Mouse (Mus musculus) neutrophil, adult 5-6 weeks (primary cell): ENCODE data around the gene Atg16l1. TPM values are rescaled to one million over a fixed set of nuclear protein-coding genes. Genes with fewer than 3 reads are reported as not detected.
A peak's percentile ranks its signal among the peaks of the same experiment; 100 is the strongest.

Source experiments
- ATAC-seq: fragments of 151-379, 151-347 bp; 2 replicates; pipeline ENCODE4 v1.8.0; 2017; ENCODE audit warnings: mild to moderate bottlenecking, moderate TSS enrichment; ENCODE audit not compliant: insufficient number of reproducible peaks, poor library complexity, low FRiP score, severe bottlenecking; ENCODE audit errors: extremely low read depth
- total RNA-seq: library from RNA; stranded (forward); fragments of 200-1000 nt; gene quantifications from 2 replicates; pipeline ENCODE4 v1.2.3, GENCODE M21; 2017

The Atg16l1 gene
- total RNA-seq, 1 experiment from 2014 or later, result 115 TPM

DNA sequence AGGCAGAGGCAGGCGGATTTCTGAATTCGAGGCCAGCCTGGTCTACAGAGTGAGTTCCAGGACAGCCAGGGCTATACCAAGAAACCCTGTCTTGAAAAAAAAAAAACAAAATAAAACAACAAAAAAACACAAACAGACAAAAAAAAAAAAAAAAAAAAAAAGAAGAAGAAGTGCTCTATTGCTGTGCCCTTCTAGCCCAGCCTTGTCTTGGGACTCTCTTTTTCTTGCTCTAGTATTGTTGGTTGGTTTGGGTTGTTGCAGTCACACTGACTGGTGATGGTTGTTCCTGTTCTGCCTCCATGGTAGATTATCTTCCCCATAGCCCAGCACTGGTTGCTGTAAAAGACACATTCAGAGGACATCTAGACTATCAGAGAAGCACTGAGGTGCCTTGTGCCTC lies 13.6 kb downstream of the Atg16l1 start:
- no peak for ATAC-seq

DNA sequence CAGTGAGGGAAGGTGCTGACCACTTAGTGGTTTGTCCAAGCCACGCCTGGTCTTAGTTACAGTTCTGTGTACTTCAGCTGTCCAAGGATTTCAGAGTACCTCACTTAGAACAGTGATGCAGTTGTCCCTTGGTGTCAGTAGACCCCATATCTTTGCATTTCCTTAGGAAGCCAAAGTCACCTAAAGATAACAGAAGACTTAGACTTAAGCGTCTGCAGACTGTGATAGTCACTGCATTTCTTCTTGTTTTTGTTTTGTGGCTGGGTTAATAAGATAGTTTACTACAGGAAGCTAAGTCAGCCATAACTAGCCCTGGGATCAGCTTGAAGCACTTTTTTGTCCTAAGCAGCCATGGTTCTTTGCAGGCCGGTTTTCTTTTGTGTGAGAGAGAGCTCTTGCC lies 14.8 kb downstream of the Atg16l1 start:
- ATAC-seq, result no peak

DNA sequence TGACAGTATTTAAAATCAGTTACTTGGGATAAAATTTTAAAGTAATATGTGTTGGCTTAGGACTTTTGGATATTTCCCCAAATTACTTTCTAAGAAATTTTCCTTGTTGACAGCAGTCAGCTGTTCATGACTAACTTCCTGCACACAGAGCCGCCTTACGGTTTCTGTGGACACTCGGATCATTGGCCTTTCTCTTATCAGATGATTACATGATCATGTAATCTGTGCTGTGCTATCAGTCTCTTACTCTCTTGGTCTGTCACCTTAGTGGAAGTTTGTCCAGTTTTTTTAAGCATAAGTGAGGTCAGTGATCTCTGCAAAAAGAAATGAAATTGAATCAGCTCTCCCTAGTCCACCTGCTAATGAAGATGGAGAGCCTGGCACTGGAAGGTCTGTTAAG lies 16.1 kb downstream of the Atg16l1 start:
- no peak for ATAC-seq

DNA sequence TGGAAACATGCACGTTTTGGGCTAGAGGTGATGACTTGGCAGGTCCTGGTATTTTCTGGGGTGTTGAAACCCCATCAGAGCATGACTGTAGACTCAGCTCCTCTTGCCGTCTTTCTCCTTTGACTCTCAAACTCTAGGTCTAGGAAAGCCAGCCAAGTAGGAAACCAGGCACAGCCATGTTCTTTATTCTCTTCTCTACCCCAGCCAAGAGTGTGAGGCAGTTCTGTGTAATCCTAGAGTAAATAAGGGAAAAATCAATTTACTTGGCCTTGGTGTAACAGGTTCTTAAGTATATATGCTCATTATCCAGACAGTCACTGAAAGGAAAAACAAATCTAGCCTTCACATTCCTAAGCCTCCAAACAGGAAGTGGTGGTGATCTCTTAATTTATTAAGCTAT lies 17.7 kb downstream of the Atg16l1 start:
- no peak for ATAC-seq

DNA sequence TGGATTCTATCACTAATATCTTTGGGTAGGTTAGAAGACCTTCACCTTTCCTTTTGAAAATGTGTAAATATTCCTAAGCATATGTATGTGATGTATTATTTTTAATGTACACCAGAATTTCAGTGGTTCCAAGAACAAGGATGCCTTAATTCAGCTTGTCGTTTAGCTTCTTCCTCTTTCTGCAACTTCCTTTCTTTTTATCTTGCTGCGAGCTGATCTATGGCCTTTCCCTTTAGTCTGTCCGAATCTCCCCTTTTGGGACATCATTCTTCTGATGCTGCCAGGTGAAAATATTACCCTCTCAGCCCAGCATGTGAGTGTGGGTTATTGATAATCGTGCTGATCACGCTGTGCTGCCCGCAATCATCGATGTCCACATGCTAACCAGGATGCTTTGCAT lies 19.2 kb downstream of the Atg16l1 start:
- no peak for ATAC-seq

DNA sequence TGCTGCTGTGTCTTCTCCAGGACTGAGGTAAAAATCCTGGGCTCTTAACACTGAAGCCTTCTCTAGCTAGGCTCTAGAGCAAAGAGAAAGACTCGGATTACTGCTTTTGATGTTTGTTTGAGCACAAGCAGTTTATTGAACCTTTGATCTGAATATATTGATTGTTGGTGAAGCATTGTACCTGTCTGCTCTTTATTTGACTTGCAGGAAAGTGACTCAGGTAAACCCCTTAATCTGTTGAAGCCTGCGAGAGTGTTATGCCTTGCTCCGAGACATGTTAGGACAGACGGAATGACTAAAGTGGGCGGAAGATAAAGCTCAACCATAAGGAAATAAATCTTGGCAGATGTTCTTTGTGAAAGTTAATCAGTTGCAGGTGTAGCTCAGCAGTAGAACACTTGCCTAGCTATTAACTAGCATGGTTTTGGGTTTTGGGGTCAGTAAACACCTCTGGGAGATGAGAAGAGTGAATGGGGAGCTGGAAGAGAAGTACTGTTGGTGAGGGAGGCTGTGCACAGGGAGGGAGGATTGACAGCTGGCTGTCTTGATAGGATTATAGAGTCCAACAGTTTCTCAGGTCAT lies 23.6 kb downstream of the Atg16l1 start:
- ATAC-seq, result no peak

DNA sequence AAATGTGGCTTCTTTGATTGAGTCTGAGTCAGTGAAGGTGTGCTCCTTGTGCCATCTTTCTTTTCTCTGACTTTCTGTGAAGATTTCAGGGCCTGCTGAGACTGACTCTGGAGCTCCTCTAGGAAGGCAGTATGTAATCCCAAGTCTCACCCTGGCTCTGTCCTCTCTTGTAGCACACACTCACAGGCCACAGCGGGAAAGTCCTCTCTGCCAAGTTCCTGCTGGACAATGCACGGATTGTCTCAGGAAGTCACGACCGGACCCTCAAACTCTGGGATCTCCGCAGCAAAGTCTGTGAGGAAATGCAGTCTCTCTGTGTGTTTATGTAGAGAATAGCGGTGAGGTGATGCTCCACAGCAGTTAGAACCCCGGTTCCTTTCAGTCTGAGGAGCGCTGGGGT lies 30.0 kb downstream of the Atg16l1 start:
- ATAC-seq, result no peak

DNA sequence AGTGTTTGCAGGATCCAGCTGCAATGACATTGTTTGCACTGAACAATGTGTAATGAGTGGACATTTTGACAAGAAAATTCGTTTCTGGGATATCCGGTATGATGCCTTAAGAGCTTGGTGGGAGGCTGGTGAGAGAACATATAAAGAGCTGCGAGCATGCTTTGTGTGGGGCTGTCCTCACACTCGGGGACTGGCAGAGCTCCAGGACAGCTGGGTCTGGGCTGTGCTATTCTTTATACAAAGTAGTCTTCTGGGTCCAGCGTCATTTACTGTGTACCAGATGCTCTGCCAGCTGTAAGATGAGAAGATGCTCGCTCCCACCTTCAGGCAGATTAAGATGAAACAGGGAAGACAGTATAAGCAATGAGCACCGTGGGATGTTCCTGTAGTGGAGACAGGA lies 30.6 kb downstream of the Atg16l1 start:
- ATAC-seq, result no peak

DNA sequence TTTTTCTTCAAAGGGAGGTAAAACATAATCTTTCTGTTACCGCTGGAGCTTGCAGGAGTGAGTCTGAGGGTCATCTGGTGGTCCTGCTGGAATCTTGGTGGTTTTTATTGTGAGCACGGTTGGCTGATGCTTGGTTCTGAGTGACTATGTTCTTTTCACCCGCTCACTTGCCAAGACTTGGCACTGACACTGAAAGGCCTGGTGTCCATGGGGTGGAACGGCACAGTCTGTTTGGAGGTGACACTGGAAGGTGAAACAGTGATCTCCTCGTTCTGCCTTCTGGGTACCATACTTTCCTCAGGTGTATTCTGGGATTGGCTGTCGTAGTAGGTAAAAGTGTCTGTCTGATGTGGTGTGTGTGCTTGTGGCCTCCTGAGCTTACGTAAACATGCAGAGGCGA lies 34.0 kb downstream of the Atg16l1 start:
- ATAC-seq, result no peak

DNA sequence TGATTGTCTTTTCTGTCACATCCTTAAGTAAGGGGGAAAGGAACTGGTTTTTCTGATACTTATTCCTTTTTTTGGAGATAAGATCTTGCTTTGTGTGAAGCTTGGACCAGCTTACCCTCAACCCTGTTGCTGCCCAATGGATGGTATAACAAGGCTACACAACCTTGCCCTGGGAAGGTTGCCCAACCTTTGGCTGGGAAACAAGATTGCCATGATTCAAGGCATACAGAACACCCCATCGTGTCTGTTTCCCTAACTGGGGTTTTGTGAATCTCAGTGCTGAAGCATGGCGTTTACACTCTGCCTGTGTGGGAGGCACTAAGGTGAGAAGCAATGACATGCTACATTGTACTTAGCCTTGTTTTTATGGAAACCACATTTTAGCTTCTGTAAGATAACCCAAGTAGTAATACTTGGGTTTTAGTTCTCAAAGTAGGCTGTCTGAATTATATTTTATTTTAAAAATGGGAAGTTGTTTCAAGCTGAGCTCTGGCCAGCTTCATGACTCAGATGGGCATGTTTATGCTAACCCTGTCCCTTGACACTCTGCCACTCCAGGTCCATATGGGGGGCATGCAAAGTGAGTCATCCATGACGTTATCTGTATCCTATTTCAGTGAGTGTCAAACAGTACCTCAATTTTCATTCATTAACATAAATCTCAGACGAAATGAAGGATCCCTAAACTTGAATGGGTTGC lies 36.9 kb downstream of the Atg16l1 start:
- ATAC-seq, result no peak

DNA sequence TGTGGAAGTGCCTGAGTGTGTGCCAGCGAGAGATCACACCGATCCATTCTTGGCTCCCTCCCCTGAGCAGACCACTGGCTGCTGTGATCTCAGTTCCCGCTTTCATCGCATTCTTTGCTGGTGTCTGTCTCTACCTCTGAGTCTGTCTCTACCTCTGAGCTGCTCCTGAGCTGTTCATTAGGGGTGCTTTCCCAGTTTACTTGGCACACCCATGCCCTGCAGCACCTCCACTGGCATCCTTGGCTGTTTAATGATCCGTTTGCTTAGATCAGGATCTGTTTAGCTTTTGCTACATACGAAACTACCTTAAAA lies 37.4 kb downstream of the Atg16l1 start:
- no peak for ATAC-seq

DNA sequence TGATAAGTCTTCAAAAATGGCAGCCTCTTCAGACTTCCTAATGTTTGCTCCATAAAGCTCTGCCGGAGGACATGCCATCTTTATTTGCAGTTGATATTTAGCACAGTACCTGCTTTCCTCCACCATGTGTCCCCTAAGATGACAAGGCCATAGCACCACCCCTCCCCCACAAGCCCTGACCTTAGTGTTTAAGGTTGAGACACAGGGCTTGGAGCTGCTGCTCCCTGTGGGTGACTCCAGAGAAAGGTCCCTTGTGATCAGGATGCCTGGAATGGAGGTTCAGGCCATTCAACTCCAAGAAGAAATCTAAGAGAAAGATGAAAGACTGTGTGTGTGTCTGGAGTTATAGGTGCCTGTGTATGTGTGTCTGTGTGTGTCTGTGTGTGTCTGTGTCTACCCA lies 42.0 kb downstream of the Atg16l1 start:
- no peak for ATAC-seq

DNA sequence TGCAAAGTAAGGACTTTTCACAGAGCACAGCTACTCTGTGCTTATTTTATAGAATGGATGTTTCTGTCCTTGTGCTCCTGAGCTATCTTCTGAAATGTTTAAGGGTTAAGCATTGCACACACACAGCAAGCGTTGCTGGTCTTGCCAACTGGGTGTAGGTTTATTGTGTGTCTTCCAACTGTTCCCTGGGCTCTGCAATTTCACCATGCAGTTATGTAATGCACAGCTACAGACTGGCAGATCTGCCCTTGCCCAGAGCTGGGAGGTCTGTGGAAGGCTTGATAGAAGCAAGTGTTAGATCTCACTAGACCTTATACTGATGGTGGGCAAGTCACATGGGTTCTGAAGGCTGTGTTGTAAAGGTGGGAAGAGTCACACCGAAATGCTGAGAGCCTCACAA lies 42.6 kb downstream of the Atg16l1 start:
- no peak for ATAC-seq

DNA sequence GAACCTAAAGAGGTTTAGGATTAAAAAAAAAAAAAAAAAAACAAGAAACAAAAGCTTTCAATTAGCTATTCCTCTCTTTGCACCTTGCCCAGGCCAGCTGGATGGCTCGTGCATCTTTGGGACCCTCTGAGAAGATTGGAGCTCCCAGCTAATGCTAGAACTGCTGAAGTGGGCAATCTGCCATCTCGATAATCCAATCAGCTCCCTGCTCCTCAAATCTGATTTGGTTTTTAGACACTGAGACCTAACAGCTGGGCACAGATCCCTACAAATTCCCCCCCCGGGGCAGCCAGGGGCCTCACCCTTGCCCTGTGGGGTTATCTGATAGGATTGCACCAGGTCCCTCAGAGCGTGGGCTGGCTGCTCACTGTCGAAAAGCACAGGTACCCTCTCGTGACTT lies 47.9 kb downstream of the Atg16l1 start, which contains the start of gene Sag:
Sag (plus strand) TSS at position 105 of the 400 bp plus-strand sequence.
- no peak for ATAC-seq

DNA sequence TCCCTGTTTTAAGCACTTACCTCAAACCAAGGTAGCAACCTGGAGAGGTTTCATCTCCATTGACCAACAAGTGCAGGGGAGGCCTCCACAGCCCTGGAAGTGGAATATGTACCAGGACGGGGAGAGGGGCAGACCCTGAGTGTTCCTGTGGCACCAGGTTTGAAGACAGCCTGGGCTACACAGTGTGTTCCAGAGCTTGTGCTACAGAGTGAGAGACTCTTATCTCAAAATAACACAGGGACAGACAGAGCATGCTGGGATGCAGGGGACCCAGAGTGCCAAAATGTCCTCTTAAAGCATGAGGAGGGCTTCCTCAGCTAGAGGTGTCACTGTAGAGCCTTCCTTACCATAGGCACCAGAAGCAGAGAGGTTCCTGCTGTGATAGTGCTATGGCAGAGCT lies 52.1 kb downstream of the Atg16l1 start:
- no peak for ATAC-seq

DNA sequence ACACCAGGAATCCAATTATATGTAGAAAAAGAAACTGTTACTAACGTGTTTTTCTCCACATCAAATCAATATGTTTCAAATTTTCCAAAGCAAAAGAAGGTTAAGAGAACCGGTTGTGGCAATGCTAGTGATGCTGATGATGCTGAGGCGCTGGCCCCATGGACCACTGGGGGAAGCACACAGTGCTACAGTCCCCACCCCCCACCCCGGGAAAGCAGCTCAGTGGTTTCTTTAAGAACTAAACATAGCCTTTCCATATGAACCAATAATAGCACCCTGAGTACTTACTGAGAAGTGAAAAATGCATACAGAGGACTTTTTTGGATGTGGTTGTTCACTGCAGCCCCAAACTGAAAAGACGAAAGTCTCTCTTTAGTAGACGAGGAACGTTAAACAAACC lies 55.7 kb downstream of the Atg16l1 start:
- no peak for ATAC-seq

DNA sequence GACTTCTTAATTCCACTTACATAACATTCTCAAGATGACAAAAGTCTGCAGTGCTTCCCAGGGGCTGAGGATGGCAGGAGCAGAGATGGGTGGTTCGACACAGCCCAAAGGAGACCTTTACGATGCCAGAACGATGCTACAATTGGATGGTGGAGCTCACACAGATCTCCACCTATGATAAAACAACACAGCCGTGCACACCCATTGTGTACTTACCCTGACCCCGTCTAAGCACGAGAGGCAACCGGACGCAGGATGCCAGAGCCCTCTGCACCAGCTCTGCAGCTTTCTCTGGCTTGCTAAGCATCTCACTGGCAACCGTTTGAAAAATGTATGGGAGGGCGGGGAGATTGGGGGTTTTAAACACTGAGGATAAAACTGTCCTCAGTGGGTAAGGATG lies 56.4 kb downstream of the Atg16l1 start:
- no peak for ATAC-seq

DNA sequence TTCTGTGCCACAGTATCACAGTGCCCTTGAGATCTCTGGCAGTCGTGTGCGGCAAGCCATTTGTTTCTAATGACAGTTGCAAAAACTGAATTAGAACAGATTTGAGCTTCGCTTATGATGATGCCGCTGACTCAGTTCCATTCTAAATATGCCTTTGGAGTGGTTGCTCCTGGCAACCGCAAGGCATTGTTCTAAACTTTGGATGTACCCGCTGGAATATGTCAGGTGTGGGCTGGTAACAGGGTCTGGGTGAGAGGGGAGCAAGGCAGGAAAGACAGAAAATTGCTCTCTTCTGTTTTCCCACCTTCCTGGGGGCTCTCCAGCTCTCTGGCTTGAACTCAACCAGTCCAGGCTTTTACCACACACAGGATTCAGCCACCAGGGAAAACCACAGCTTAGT lies 57.5 kb downstream of the Atg16l1 start:
- ATAC-seq, result no peak

DNA sequence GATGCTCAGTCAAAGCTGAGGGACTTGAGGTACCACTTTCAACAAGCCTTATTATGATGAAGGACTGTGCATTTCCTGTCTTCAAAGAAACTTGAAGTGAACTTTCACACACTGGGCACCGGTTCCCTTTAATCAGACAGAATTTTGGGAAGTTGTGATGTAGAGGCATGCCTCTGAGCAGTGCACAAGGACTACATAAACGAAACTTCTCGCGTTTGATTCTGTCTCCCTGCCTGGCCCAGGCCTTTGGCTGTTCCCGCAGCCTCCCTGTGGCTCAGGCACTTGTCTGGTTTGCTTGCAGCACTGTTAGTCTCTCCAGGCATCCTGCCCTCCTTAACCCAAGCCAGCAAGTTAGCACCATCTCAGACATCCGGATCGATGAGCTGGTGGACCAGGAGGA lies 58.0 kb downstream of the Atg16l1 start:
- ATAC-seq, result 0 out of 2 replicates have a peak, but pooled peaks have one; percentile 6

DNA sequence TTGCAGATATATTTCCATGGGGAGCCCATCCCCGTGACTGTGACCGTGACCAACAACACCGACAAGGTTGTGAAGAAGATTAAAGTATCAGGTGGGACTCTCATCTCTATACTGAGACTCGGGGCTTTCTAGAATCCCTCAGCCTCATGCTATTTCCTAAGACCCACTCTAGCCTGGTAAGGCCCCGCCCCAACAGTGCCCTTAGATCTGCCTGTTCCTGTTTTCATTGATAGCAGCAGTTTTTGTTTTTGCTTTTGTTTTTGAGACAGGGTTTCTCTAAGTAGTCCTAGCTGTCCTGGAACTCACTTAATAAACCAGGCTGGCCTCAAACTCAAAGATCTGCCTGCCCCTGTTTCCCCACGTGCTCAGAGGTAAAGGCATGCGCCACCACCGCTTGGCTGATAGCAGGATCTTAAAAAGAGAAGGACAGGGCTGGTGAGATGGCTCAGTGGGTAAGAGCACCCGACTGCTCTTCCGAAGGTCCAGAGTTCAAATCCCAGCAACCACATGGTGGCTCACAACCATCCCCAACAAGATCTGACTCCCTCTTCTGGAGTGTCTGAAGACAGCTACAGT lies 68.8 kb downstream of the Atg16l1 start:
- no peak for ATAC-seq

DNA sequence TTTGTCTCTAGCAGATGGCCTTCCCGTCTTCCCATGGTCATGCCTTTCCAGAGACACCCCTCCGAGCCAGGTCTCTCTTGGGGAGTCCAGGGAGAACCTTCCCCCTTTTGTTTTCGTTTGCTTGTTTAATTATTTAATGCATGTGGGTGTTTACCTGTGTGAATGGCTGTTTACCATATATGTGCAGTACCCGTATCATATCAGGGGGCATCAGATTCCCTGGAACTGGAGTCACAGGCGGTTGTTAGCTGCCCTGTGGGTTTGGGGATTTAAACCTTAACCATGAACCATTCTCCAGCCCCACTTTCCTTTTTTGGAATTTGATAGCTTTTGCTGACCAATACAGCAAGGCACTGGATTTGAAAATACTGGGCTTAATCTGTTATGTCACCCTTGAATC lies 69.6 kb downstream of the Atg16l1 start:
- ATAC-seq, result no peak
